Mouse (Mus musculus) layer of hippocampus, adult 8-10 months (tissue): ENCODE results near the gene Stambpl1. TPM values are rescaled to one million over a fixed set of nuclear protein-coding genes. Genes with fewer than 3 reads are reported as not detected.
A peak's percentile ranks its signal among the peaks of the same experiment; 100 is the strongest.

Experiments
- DNase-seq, 2 experiments: peaks; one replicate each; pipeline ENCODE4 v3.0.0; 2022; ENCODE audit warnings: low spot score in 2 of 2
- total RNA-seq, 4 experiments: library from RNA; stranded (reverse); gene quantifications; 2 replicates each; pipeline ENCODE4 v1.2.4; 2022

Stambpl1 gene
- total RNA-seq, result 10 to 100 TPM; 20.6 to 24.6 (median 22.9) TPM

DNA sequence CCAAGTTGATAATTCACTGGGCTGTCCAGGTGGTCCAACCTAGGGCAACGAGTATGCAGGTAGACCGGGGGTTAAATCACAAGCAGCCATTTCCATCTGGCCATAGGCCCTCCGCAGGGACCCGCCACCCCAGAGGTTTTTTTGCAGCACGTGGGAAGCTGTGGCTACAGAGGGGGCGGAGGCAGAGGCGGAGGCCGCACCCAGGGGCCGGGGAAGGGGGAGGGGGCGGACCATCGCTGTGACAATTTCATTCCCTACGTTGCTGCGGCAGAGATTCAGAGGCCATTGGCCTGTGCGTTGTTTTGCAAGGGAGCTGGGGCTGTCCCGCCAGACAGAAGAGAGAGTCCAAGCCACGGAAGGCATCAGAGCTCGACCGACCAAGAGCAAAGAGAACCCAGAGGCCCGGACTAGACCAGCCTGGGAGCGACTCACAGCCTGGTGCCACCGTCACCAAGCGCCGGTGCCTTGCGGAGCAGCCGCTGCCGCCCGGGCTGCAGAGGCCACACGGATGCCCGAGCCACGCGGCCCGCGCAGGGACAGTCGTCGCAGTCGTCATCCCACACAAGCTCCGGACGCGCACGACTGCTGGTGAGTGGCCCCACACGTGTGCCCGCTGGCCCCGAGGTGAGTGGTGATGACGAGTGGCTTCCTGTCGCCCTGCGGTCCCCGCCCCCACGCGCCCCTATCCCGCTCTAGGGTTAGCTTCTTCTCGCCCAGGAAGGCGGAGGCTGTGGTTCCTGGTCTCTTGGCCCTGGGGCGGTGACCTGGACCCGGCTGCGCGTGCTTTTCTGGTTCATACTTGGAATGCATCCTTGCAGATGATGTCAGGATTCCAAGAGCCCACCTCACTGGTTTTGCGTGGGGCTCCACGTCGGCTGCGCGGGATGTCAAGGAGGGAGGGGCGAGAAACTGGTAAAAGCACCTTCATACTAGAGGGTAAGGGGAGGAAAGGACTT is at the start of gene Stambpl1:
Gene Stambpl1 (plus strand): TSS at position 222 of the 956 bp plus-strand sequence.
- DNase-seq, result peak; percentile 62

DNA sequence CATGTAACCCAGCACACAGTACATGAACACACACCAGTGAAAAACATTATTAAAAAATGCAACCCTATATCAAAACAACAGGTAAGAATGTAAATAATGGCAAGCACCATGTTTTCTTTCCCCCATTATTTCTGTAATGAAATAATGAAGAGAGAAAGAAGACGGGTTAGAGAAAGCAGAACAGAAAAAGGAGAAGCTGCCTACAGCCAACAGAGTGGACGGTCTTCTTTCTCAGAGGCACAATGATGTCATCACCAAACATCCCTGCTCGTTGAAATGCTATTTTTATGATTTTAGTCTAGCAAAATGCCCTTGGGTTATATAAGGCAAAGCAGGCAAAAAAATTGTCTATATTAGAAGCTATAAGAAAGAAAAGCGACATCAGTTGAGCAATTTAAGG is 43.6 kb upstream of the Stambpl1 start:
- DNase-seq, result no peak

DNA sequence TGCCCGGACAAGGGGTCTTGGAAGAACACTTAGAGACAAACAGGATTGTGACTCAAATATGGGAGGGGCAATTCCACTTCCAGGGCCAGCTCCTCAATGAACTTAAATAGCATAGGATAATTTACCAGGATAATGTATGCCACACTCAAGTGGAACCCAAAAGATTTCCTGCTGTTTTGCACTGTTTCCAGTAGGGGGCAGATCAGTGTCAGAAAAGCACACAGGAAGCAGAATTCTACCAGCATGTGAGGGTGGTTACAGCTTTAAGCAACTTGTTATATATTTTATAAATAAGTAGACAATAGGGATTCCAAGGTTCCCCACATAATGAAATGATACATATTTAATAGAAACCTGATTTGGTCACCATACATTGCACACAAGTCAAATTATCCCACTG is 40.1 kb upstream of the Stambpl1 start:
- no peak for DNase-seq

DNA sequence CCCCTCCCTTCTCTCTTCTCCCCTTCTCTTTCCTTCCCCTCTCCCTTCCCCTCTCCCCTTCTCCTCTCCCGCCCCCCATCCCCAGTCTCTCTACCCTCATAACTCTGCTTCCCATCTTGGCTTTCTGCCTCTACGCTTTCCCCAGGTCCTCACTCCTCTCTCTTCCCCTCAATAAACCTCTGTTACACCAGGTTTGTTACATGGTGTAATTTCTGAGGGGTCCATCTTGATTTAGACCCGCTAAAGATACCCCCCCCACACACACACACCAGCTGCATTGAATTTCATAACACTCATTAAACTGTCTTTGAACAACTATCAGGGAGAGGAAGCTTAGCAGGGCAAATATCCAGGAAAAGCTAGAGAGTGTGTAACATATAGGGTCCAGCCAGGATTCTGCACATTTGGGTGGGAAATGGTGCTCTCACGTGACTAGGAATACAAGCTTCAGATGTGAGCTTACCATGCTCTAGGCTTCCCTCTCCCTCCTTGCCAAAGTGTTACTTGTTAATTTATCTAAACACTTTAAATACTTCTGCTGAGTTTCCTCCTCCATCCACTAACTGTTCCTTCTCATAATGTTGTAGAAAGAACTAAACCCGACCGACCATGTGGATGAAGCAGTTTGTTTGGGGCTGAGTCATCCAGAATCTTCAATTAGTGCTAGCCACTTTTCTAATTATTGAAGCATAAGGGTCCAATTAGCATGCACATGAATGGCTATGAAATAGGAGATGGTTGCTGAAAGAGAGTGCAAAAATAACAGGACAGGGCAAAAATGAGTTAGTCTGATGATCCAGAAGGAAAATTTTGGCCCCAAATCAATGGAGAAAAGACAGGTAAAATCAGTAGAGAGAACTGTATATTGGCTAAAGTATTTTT is 38.5 kb upstream of the Stambpl1 start:
- no peak for DNase-seq

DNA sequence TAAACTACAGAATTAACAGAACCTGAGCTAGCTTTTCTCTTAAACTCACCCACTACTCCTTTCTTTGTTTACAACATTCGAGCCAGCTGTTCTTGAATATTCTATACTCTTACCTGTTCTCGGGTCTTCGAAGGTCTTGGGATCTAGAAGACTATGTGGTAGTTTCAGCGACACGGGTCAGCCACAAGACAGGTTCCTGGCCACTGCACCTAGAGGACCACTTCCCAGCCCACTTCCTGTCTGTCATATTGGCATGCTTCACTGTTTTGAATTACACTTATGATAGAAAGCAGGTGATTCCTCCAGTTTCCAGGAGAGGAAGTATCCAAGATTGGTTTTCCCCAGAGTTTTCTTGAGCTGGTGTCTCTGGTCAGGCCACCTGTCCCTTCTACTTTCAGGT is 29.3 kb upstream of the Stambpl1 start:
- DNase-seq, result no peak

DNA sequence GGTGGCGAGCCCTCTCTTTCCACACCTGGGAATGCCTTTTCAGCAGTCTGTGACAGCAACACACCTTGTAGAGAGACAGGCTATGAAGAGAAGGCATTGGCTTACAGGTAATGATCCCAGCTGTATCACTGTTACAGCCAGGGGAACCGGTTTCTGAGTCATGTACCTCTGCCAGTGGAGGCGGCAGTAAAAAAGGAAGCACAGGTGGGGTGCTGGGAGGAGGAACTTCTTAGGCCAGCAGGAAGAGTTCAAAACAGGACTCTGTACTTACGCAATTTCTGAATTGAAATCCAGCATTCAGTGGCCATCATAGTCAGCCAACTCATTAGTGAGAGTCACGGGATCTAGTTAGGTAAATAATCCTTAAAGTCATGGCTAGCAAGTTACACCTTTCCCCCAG is 26.1 kb upstream of the Stambpl1 start, which contains the start of gene Ankrd22:
Gene Ankrd22 (minus strand): TSS at position 163 of the 400 bp plus-strand sequence.
- DNase-seq, result no peak

DNA sequence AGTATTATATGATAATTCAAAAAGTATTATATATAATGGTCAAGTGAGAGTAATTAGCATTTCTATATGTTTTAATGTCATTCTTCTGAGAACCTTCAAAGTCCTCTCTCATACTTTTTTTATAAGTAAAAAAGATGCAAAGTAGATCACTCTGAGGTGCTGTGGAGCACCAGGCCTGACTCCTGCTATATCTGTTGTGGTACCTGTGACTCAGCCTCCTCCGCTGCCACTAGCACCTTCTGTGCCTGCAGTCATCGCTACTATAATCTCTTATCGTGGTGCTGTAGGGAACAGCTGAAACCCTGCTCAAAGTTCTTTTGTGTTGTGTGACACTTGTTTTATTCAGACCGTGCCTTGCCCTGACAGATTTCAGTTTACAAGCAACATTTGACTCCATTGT is 25.6 kb upstream of the Stambpl1 start:
- DNase-seq, result no peak

DNA sequence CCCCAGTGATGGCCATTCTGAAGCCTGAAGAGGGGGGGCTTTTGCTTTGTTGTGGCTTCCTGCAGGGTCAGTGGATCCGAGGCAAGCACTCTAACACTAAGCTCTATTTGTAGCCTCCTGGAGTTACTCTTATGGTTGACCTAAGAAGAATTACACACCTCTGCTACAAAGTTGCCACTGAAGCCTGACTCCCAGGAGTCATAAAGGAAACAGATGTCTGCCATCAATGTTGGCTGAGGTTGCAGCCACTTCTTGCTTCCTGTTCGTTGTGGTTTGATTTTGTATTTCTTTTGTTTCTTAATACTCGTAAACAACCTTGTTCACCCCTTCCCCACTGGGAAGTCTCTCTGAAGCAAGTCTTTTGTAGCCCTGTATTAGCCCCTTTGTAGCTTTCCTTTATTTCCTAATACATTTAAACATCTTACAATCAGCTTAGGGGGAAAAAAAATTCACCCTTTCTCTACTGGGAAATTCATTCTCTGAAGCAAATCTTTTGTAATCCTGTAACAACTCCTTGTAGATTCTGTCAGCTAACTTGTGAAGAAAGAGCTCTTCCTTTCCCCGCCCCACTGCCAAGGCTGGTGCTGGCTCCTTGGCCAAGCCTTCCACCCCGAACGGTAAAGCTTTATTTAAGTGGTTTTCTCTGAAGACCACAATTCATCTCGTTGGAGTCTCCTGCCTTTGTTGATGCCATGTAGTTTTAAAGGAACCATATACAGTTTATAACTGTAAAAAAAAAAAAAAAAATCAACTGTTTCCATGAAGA is 23.9 kb upstream of the Stambpl1 start:
- DNase-seq, result no peak

DNA sequence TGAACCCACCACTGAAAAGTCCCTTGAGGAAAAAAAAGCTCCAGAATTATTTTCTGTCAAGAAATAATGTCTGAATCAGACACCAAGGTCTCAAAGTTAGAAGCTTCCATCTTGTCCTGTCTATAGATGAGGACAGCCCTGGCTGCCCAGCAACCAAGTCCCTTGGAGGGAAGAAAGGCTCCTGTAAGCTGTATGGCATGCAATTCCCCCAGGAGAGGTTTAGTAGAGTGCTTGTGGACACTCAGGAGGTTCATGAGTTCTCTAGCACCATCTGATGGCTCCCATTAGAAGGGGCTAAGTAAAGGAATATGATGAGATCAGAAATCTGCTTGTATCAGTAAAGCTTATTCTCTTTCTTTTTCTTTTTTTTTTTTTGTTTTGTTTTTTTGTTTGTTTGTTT is 22.9 kb upstream of the Stambpl1 start:
- DNase-seq, result no peak

DNA sequence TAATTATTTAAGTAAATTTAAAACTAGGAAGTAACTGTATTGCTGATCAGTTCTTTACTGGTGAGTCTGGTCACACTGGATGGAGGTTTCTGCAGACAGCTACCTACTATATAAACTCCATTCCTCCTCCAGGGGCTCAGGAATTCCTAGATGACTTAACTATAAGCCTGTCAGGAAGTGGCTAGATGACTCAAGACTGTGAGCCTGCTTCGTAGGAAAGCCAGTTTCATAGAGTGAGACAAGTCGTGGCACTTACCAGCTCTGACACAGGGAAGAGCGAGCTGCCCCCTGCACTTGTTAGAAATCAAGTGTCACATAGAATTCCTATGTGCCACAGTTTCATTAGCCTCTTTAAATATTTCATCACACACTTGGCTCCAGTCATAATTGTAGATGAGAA is 20.9 kb upstream of the Stambpl1 start:
- DNase-seq, result no peak

DNA sequence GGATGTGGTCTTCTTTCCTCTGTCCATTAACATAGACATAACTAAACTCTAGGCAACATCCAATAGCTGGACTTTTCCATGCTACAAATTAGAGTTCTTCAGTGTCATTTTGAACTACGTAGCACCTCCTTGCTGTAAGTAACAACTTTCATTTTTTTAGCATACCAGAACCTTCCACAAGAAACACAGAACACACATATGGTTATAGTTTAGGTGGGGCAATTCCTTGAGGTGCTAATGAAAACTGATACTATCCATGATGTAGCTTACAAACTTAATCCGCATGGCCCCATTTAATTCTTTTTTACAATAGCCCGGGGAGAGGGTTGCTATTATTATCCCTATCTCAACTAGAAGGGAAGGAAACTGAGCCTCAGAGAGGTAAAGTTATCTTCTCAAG is 18.0 kb upstream of the Stambpl1 start:
- DNase-seq, result no peak

DNA sequence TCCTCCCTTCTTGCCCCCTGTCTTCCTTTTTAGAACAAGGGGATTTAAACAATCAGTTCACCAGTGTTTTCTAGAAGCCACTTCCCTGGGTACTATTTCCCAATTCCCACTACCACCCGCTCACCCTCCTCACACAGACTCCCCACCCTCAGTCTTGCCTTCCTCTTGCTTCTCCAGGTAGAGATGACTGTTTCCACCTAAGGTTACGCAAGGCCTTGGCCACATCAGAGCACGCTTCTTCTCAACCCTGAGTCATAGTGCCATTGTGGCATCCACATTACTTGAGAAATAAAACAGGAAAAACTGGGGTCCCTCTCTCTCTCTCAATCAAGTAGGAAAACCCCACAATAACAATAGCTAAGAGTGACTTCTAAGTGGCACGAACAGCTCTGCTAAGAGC is 12.9 kb upstream of the Stambpl1 start:
- DNase-seq, result no peak

DNA sequence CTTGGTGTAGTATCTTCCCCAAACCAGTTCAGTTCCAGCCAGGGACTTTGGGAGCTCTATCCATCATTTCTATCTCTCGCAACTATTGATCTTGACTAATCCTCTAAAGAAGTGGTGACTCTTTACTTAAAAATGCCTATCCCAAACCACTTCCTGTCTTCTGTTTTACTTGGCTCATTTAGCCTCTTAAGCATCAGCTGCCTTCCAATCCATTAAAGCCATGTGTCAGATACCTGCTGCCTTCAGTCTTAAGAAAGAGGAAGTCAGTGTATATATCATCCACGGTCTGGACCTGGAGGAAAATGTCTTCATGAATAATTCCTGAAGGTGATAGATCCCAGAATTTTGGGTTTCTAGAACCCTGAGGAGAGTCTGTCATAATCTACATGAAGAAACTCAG is 11.7 kb upstream of the Stambpl1 start:
- no peak for DNase-seq

DNA sequence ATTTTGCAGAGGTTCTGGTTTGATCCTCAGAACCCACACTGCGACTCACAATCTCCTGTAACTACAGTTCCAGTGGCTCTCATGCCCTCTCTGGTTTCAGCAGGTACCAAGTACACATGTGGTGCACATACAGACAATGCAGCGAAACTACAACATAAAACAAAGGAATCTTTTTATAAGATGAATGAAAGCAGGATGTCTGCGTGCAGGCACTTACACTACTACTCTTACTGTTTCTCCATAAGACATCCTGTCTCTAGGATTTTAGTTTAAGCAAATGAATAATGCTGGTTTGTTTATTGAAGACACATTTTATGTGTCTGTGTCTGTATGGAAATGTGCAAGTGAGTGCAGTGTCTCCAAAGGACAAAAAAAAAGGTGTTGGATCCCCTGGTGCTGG is 10.8 kb upstream of the Stambpl1 start:
- no peak for DNase-seq

DNA sequence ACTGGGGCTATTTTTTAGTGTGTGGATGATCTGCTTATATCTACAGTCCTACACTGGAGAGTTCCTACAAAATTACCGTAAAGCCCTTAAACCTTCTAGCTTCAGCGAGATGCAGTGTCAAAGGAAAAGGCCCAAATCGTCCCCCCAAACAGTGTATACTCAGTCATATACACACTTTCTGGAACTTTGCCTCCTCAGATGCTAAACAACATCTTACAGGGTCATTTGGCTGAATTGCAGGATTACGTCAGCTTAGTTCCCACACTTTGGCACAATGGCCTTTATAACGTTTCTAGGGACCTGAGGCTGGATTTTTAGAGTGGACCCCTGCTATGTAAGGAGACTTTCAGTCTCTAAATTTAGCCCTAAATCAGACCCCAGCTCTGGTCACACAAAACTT is 9.5 kb upstream of the Stambpl1 start:
- DNase-seq, result no peak

DNA sequence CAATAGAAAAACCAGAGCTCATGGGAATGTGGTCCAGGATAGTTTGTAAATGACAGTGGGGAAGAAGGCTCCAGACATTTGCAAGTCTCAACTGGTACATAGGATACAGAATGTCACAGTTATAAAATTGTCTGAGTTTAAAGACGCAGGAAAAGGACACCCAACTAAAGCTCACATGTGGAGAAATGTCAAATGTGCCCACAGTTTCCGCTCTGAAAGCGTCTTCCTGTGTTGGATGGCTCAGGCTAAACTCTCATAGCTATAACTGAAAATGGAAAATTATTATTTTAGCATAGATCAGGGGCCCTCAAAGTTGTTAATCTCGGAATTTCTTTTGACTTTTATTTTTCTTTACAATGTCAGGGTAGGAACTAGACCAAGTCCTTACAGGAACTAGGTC is 5.2 kb upstream of the Stambpl1 start:
- no peak for DNase-seq

DNA sequence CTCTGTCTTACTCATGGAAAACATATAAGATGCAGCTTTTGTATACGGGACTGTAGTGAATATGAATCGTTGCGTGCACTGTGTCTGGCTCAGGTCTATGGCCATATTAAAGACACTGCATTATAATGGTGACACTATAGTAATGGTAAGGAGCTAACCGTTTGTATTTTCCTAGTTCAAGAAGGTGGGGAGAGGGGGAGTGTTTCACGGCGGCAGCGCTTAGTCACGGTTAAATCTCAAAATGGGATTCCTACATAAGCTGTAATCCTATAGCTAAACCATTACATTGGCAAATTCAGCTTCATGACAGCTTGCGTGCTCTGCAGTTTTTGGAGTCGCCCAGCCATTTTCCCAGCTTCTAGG is 403 bp upstream of the Stambpl1 start:
- DNase-seq, result no peak

DNA sequence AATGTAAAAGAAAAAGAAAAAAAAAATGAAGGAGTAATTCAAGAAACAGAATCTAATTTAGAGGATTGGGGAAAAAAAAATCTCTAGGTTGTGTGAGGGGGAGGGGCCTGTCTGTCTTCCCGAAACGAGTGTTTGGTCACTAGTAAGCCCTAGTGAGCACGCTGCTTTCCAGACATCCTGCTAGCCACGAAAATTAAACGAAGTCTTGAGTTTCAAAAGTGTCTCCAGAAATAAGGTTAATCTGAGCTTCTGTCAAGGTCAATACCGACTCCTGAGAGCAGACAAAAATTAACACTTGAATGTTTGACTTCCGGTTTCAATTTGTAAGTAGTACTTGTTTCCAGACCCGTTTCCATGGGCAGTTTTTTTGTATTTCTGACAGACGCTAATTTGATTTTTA is 1.1 kb downstream of the Stambpl1 start:
- peak in 1 of 2 experiments; percentile 26 for DNase-seq

DNA sequence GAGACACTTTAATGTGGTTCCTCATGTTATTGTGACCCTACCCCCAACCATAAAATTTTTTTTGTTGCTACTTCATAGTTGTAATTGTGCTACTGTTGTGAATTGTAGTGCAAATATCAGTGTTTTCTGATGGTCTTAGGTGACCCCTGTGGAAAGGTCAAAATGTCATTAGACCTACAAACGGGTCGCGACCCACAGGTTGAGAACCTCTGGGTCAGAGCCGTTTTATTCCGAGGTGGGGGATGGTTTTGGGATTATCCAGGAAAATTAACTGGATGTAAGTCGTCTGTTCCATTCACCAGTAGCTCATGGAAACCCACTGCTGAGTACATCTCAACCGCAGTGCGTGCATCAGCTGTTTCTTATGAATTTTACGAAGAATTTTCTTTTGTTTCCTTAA is 1.7 kb downstream of the Stambpl1 start:
- DNase-seq, result no peak

DNA sequence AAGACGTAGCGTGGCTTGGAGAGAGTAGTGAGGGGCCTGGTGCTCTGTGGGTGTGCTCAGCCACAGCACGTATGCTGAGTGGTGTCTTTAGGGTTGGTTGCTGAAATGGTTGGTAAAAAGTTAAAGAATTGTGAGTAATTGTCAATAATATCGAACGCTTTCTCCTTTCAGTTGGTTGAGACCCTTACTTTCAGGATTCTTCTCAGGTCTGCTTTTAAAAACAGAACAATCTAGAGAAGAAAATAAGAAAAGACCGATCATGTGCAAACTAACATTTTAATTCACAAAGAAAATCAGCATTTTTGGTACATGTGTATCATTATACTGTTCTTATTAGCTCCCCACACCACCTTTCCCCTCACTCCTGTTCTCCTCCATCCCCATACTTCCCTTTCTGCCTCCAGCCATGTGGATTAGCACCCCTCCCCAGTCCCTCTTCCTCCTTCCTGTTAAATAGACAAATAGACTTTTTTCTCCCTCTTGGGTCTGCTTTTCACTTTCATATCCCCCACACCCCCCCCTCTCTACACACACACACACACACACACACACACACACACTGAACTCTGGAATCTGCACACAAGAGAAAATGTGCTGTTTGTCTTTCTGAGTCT is 2.2 kb downstream of the Stambpl1 start:
- DNase-seq, result no peak

DNA sequence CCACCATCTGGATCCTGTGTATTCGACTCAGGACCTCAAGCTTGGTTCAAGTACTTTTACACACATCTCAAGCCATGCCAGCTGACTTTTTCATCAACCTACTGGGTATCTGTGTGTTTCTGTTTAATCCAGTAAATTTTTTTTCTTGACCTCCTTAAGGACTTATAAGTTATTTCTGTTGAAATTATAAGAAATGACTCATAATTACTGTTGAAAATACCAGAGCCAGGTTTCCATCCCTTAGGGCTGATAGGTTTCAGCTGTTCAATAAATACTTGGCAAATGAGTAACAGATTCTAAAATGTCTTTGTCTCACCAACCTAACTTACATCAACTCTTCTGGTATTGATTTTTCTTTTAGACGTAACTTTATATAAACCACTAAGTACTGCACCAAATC is 3.0 kb downstream of the Stambpl1 start:
- no peak for DNase-seq
